Mouse (Mus musculus) spleen, adult 2 months (tissue): ENCODE measurements around the gene BC034090. TPM values are rescaled to one million over a fixed set of nuclear protein-coding genes. Genes with fewer than 3 reads are reported as not detected.
A peak's percentile ranks its signal among the peaks of the same experiment; 100 is the strongest.

ENCODE experiments used
- DNase-seq, 2 experiments: peaks; one replicate each; pipeline versions ENCODE4 v3.0.0 to v3.0.0-alpha.2; 2012 to 2021; ENCODE audit warnings: low spot score in 2 of 2, low read depth in 1 of 2
- H3K27ac ChIP-seq: fragments of 200-500 bp; 2 replicates; pipeline ENCODE4 v1.5.1; 2012; ENCODE audit warnings: low read length, inconsistent platforms; ENCODE audit not compliant: insufficient read depth
- H3K27me3 ChIP-seq: fragments of 200-500 bp; 2 replicates; pipeline ENCODE4 v1.6.1; 2012; ENCODE audit warnings: mild to moderate bottlenecking, moderate library complexity, low read length, inconsistent platforms; ENCODE audit not compliant: control insufficient read depth, insufficient read depth
- H3K36me3 ChIP-seq: fragments of 200-500 bp; 2 replicates; pipeline ENCODE4 v1.6.1; 2012; ENCODE audit warnings: mild to moderate bottlenecking, low read length, inconsistent platforms; ENCODE audit not compliant: control insufficient read depth, insufficient read depth
- H3K4me1 ChIP-seq: fragments of 200-500 bp; 2 replicates; pipeline ENCODE4 v1.6.1; 2011; ENCODE audit warnings: inconsistent platforms; ENCODE audit not compliant: control insufficient read depth, insufficient read depth, insufficient read length
- H3K4me3 ChIP-seq: fragments of 200-500 bp; 2 replicates; pipeline ENCODE4 v1.5.1; 2011; ENCODE audit warnings: mild to moderate bottlenecking, inconsistent platforms; ENCODE audit not compliant: insufficient read depth, insufficient read length; ENCODE audit errors: extremely low read depth
- CTCF ChIP-seq: fragments of 200-500 bp; IDR thresholded peaks from 2 replicates; pipeline ENCODE4 v1.5.1; 2011; ENCODE audit warnings: mild to moderate bottlenecking, inconsistent platforms; ENCODE audit not compliant: insufficient read depth, insufficient read length, insufficient replicate concordance; ENCODE audit errors: extremely low read depth
- POLR2A ChIP-seq: fragments of 200-500 bp; IDR thresholded peaks from 2 replicates; pipeline ENCODE4 v1.6.1; 2011; ENCODE audit warnings: low read depth, low read length, inconsistent platforms
- WGBS: fragments of 180-500 bp; shearing (Covaris S2); methylation state at CpG from one replicate; pipeline ENCODE4 v1.1.7; 2018; 5-methylcytosine and 5-hydroxymethylcytosine counted together
- polyA plus RNA-seq: library from polyadenylated mRNA; depleted of rRNA; stranded (reverse); fragments of >200 nt; gene quantifications from 2 replicates; pipeline ENCODE4 v1.2.3, GENCODE M21; 2012

The BC034090 gene
- polyA plus RNA-seq, 1 experiment: 3.3 TPM

GRCm38 (mm10) chr1:155217865-155218541 is 26.2 kb downstream of the BC034090 start:
- Histone ChIP-seq H3K4me1 (peaks cover 6% of the 10 kb centered on the region; the same call in 1 of the 2 replicates), H3K27ac (no peak overlapping the region)

GRCm38 (mm10) chr1:155216844-155217243 is 27.4 kb downstream of the BC034090 start:
- no peak overlapping the region for H3K4me3 ChIP-seq
- H3K36me3 ChIP-seq: no peaks in the 10 kb centered on the region
- no peak for DNase-seq
- TF ChIP-seq CTCF (no peak), POLR2A (no peak)
- H3K27me3 ChIP-seq: no peaks in the 10 kb centered on the region
- 43% methylated on average over 6 of the region's 6 CpGs for WGBS
- peaks cover 2% of the 10 kb centered on the region; the same call in 1 of the 2 replicates for H3K4me1 ChIP-seq
- H3K27ac ChIP-seq: no peak overlapping the region

More at GRCm38 (mm10) chr1:155217865-155218541, 26.2 kb downstream of the BC034090 start:
- Histone ChIP-seq H3K36me3 (no peaks in the 10 kb centered on the region), H3K27me3 (no peaks in the 10 kb centered on the region), H3K4me3 (no peak overlapping the region)
- peak; percentile 48 to 52 for DNase-seq
- TF ChIP-seq CTCF: peak; percentile 85; the same call in 1 of the 2 replicates
- no peak for TF ChIP-seq POLR2A
- 46% methylated on average over 9 of the region's 9 CpGs for WGBS

- H3K36me3 ChIP-seq: no peaks in the 10 kb centered on the region
- H3K27me3 ChIP-seq: no peaks in the 10 kb centered on the region
- no peak for TF ChIP-seq CTCF
- no peak for TF ChIP-seq POLR2A
- no peak overlapping the region for H3K4me3 ChIP-seq
- DNase-seq: no peak
- WGBS: 86% methylated on average over 11 of the region's 11 CpGs
- H3K4me1 ChIP-seq: no peaks in the 10 kb centered on the region; the same call in 1 of the 2 replicates
- H3K27ac ChIP-seq: no peak overlapping the region
Measured at GRCm38 (mm10) chr1:155216313-155216712, 27.9 kb downstream of the BC034090 start.

- TF ChIP-seq POLR2A (no peak), CTCF (no peak)
- Histone ChIP-seq H3K27me3 (no peaks in the 10 kb centered on the region), H3K4me3 (no peak overlapping the region), H3K36me3 (no peaks in the 10 kb centered on the region), H3K27ac (no peak overlapping the region), H3K4me1 (no peaks in the 10 kb centered on the region; the same call in 1 of the 2 replicates)
- WGBS: 54% methylated on average over 9 of the region's 9 CpGs
- DNase-seq: no peak
Measured at GRCm38 (mm10) chr1:155215066-155215764, 29.0 kb downstream of the BC034090 start.

GRCm38 (mm10) chr1:155213912-155214311 is 30.3 kb downstream of the BC034090 start:
- Histone ChIP-seq H3K27ac (no peak overlapping the region), H3K27me3 (no peaks in the 10 kb centered on the region), H3K36me3 (no peaks in the 10 kb centered on the region), H3K4me3 (no peak overlapping the region), H3K4me1 (no peaks in the 10 kb centered on the region; the same call in 1 of the 2 replicates)
- WGBS: 90% methylated on average over 7 of the region's 7 CpGs
- no peak for DNase-seq
- TF ChIP-seq CTCF (no peak), POLR2A (no peak)

GRCm38 (mm10) chr1:155212936-155213774 is 31.1 kb downstream of the BC034090 start:
- Histone ChIP-seq H3K4me1 (no peaks in the 10 kb centered on the region; the same call in 1 of the 2 replicates), H3K4me3 (no peak overlapping the region), H3K27ac (no peak overlapping the region), H3K36me3 (no peaks in the 10 kb centered on the region), H3K27me3 (no peaks in the 10 kb centered on the region)
- no peak for DNase-seq
- TF ChIP-seq CTCF (no peak), POLR2A (no peak)
- 78% methylated on average over 18 of the region's 18 CpGs for WGBS
